Mouse (Mus musculus): ENCODE data around the gene Immt. TPM values are rescaled to one million over a fixed set of nuclear protein-coding genes. Genes with fewer than 3 reads are reported as not detected.

The Immt gene
- polyA plus RNA-seq, 1 experiment, result 128 TPM

DNA sequence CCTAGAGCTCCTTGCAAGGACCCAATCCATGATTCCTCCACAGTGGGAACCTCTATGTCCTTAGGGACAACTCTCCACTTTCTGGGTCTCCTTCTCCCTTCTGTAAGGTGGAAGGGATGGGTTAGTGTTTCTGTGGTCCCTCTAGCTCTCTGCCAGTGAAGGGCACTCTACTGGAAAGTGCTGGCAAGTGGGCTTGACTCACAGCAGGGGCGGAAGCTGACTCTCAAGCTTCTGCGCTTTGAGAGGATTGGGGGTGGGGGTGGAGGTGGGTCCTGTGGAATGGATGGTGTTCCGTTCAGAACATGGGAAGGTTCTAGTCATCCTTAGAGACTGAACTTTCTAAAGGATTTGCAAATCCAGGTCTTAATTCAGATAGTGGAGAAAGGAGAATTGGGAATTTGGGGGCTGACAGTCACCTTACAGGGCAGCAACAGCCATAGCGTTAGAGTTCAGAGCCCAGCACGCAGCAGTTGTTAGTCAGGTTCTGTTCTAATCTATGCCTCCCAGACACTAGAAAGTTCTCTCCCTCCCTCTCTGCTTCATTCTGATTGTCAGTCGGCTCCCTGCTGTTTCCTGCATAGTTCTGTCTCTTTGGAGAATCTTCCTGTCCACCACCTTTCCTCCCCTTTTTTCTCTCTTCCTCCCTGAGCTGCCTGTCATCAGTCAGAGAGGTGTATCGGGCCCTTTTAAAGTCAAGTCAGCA lies 30.0 kb upstream of the Immt start:
- Histone ChIP-seq H3ac (ENCODE audit: control insufficient read depth, insufficient read length) (no peak overlapping the region), H3K36me3 (ENCODE audit: control insufficient read depth, insufficient read depth) (no peaks in the 10 kb centered on the region), H3K79me2 (ENCODE audit: control insufficient read depth, insufficient read depth) (no peaks in the 10 kb centered on the region), H3K4me2 (ENCODE audit: low read depth) (no peak overlapping the region), H3K27me3 (ENCODE audit: control insufficient read depth, insufficient read depth, insufficient read length) (peaks cover 17% of the 10 kb centered on the region), H3K4me3 (no peak overlapping the region)
- TF ChIP-seq MYOD1 (IDR thresholded peaks at IDR 0.05; ENCODE audit: control insufficient read depth in 1 of 3, insufficient read length in 2 of 3, low read depth in 2 of 3) (no peak), E2F4 (IDR thresholded peaks at IDR 0.05; ENCODE audit: insufficient read depth) (no peak)

DNA sequence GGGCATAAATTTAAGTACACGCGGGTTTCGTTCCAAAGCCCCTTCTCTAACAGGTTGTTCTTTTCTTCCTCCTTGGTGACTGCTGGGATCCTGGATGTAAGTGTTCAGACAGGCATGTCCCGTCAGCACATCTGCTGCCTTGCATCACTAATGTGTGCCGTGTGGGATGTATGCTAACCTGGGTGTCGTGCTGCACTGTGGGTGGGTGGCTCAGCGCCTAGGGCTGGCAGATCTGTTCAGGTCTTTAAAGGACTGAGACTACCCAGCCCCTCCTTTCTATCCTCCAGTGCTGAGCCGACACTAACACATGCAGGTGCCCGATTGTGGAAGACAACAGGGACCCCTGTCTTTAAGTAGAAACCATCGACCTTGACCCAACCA lies 29.4 kb upstream of the Immt start:
- TF ChIP-seq USF1 (IDR thresholded peaks at IDR 0.05; ENCODE audit: low read depth), result no peak
- no peak for TF ChIP-seq E2F4 (IDR thresholded peaks at IDR 0.05; ENCODE audit: insufficient read depth)
- no peak for TF ChIP-seq TCF12 (IDR thresholded peaks at IDR 0.05; ENCODE audit: insufficient read depth, poor library complexity, severe bottlenecking)
- TF ChIP-seq CEBPB (IDR thresholded peaks at IDR 0.05; ENCODE audit: insufficient read depth, poor library complexity, severe bottlenecking), result no peak
- TF ChIP-seq POLR2A (IDR thresholded peaks at IDR 0.05; ENCODE audit: insufficient read length, low read depth), result no peak
- TF ChIP-seq TCF3 (IDR thresholded peaks at IDR 0.05; ENCODE audit: insufficient read length, low read depth), result no peak
- no peak for TF ChIP-seq MYOG (IDR thresholded peaks at IDR 0.05; ENCODE audit: control insufficient read depth in 1 of 3, insufficient read depth in 1 of 3, insufficient read length in 2 of 3, low read depth in 2 of 3)
- TF ChIP-seq MYOD1 (IDR thresholded peaks at IDR 0.05; ENCODE audit: control insufficient read depth in 1 of 3, insufficient read length in 2 of 3, low read depth in 2 of 3), result no peak
- TF ChIP-seq MAX (IDR thresholded peaks at IDR 0.05; ENCODE audit: low read depth), result no peak
- no peak for TF ChIP-seq REST (IDR thresholded peaks at IDR 0.05; ENCODE audit: insufficient read depth, insufficient read length)
- TF ChIP-seq SRF (IDR thresholded peaks at IDR 0.05; ENCODE audit: control insufficient read depth, insufficient read length, low read depth), result no peak
- TF ChIP-seq POLR2AphosphoS2 (IDR thresholded peaks at IDR 0.05; ENCODE audit: insufficient read length, low read depth), result no peak
- H3K79me2 ChIP-seq (ENCODE audit: control insufficient read depth, insufficient read depth), result no peaks in the 10 kb centered on the region

DNA sequence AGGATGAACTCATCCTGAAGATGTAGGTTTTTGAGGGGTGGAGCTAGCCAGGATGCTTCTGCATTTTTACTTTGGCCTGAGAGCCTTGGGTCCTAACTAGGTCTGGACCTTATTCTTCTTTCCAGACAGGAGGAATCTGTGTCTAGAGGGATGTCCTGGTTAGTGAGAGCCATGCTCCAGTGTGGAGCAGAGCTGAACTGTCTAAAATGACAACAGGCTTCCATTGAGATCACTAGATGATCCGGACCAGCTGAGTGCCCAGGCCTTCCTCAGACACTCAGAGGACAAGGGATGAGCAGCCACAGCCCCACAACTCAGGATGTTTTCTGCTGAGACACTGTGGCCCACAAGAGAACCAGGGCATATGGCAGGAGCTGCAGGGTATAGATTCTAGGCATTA lies 27.5 kb upstream of the Immt start:
- no peak for TF ChIP-seq TCF3 (IDR thresholded peaks at IDR 0.05; ENCODE audit: insufficient read length, low read depth)
- TF ChIP-seq MYOD1 (IDR thresholded peaks at IDR 0.05; ENCODE audit: control insufficient read depth in 1 of 3, insufficient read length in 2 of 3, low read depth in 2 of 3), result no peak
- TF ChIP-seq E2F4 (IDR thresholded peaks at IDR 0.05; ENCODE audit: insufficient read depth), result no peak
- TF ChIP-seq SRF (IDR thresholded peaks at IDR 0.05; ENCODE audit: control insufficient read depth, insufficient read length, low read depth), result no peak
- no peak for TF ChIP-seq MYOG (IDR thresholded peaks at IDR 0.05; ENCODE audit: control insufficient read depth in 1 of 3, insufficient read depth in 1 of 3, insufficient read length in 2 of 3, low read depth in 2 of 3)
- TF ChIP-seq MAX (IDR thresholded peaks at IDR 0.05; ENCODE audit: low read depth), result no peak
- TF ChIP-seq POLR2A (IDR thresholded peaks at IDR 0.05; ENCODE audit: insufficient read length, low read depth), result no peak
- TF ChIP-seq USF1 (IDR thresholded peaks at IDR 0.05; ENCODE audit: low read depth), result no peak
- H3K36me3 ChIP-seq (ENCODE audit: control insufficient read depth, insufficient read depth), result no peaks in the 10 kb centered on the region
- no peak overlapping the region for H3K4me3 ChIP-seq
- H3K27me3 ChIP-seq (ENCODE audit: control insufficient read depth, insufficient read depth, insufficient read length), result peaks cover 8% of the 10 kb centered on the region
- peak overlapping the region; percentile 47 for H3K4me2 ChIP-seq (ENCODE audit: low read depth)
- no peak overlapping the region for H3ac ChIP-seq (ENCODE audit: control insufficient read depth, insufficient read length)
- H3K79me2 ChIP-seq (ENCODE audit: control insufficient read depth, insufficient read depth), result no peaks in the 10 kb centered on the region

More for the DNA sequence above, 29.4 kb upstream of the Immt start:
- no peaks in the 10 kb centered on the region for H3K36me3 ChIP-seq (ENCODE audit: control insufficient read depth, insufficient read depth)
- H3K4me2 ChIP-seq (ENCODE audit: low read depth), result no peak overlapping the region
- peaks cover 16% of the 10 kb centered on the region for H3K27me3 ChIP-seq (ENCODE audit: control insufficient read depth, insufficient read depth, insufficient read length)
- H3ac ChIP-seq (ENCODE audit: control insufficient read depth, insufficient read length), result no peak overlapping the region
- H3K4me3 ChIP-seq, result no peak overlapping the region

DNA sequence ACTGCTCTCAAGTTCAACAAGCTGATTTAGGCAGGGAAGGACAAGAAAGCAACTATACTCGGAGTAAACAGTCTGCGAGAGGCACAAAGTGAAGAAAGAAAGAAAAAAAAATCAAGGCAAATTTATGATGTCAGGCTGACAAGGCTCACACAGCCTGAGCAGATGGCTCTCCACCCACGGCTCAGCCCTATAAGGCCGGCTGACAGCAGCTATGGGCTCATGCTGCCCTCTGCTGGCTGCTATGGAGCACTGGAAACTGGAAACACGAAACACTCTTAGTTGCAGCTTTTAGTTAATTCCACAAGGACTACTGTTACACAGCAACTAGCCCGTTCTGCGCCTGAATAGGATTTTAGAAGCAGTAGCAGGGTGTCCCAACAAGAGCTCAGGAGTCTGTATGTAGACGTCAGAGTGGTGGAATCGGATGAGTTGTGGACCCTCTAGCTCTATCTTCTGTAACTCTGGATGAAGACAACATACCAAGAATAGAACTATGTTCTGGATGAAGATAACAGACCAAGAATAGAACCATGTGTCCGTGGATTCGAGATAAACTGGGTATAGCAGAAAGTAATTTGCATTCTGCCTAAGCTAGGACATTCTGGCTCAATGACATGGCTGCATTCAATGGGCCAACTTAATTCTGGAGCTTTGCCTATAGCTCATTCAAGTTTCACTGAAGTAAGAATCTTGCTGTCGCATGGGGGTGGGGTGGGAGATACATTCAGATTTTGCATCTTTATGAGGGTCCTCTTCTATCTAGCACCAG lies 26.9 kb upstream of the Immt start:
- Histone ChIP-seq H3ac (ENCODE audit: control insufficient read depth, insufficient read length) (no peak overlapping the region), H3K4me3 (no peak overlapping the region), H3K79me2 (ENCODE audit: control insufficient read depth, insufficient read depth) (no peaks in the 10 kb centered on the region), H3K4me2 (ENCODE audit: low read depth) (peak overlapping the region; percentile 47), H3K36me3 (ENCODE audit: control insufficient read depth, insufficient read depth) (no peaks in the 10 kb centered on the region), H3K27me3 (ENCODE audit: control insufficient read depth, insufficient read depth, insufficient read length) (peaks cover 7% of the 10 kb centered on the region)
- peak in 1 of 3 experiments; percentile 39 for TF ChIP-seq MYOG (IDR thresholded peaks at IDR 0.05; ENCODE audit: control insufficient read depth in 1 of 3, insufficient read depth in 1 of 3, insufficient read length in 2 of 3, low read depth in 2 of 3)
- TF ChIP-seq USF1 (IDR thresholded peaks at IDR 0.05; ENCODE audit: low read depth), result no peak
- TF ChIP-seq MYOD1 (IDR thresholded peaks at IDR 0.05; ENCODE audit: control insufficient read depth in 1 of 3, insufficient read length in 2 of 3, low read depth in 2 of 3), result peak in 1 of 3 experiments; percentile 66

DNA sequence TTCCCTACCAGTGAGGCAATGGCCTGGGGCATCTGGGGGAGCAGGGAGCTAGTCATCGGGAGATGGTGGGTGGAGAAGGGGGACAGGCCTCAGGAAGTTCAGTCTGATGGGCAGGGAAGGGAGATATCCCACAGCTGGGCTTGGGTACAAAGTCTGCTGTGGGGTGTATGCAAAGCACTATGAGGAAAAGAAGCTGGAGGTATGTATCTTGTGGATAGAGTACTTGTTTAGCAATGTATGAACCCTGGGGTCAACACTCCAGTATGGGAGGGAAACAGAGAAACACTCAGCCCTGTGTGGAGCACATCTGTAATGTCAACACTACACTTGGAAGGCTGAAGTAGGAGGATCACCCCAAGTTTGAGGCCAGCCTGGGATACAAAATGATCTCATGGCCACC lies 24.4 kb upstream of the Immt start:
- no peak overlapping the region for H3K4me3 ChIP-seq
- peaks cover 7% of the 10 kb centered on the region for H3K36me3 ChIP-seq (ENCODE audit: control insufficient read depth, insufficient read depth)
- no peak overlapping the region for H3ac ChIP-seq (ENCODE audit: control insufficient read depth, insufficient read length)
- H3K79me2 ChIP-seq (ENCODE audit: control insufficient read depth, insufficient read depth), result no peaks in the 10 kb centered on the region
- no peak overlapping the region for H3K4me2 ChIP-seq (ENCODE audit: low read depth)
- TF ChIP-seq TCF3 (IDR thresholded peaks at IDR 0.05; ENCODE audit: insufficient read length, low read depth) (no peak), E2F4 (IDR thresholded peaks at IDR 0.05; ENCODE audit: insufficient read depth) (no peak), USF1 (IDR thresholded peaks at IDR 0.05; ENCODE audit: low read depth) (no peak), MYOD1 (IDR thresholded peaks at IDR 0.05; ENCODE audit: control insufficient read depth in 1 of 3, insufficient read length in 2 of 3, low read depth in 2 of 3) (no peak), TCF12 (IDR thresholded peaks at IDR 0.05; ENCODE audit: insufficient read depth, poor library complexity, severe bottlenecking) (no peak), POLR2AphosphoS2 (IDR thresholded peaks at IDR 0.05; ENCODE audit: insufficient read length, low read depth) (no peak), POLR2A (IDR thresholded peaks at IDR 0.05; ENCODE audit: insufficient read length, low read depth) (no peak), CEBPB (IDR thresholded peaks at IDR 0.05; ENCODE audit: insufficient read depth, poor library complexity, severe bottlenecking) (no peak), REST (IDR thresholded peaks at IDR 0.05; ENCODE audit: insufficient read depth, insufficient read length) (no peak)
- no peaks in the 10 kb centered on the region for H3K27me3 ChIP-seq (ENCODE audit: control insufficient read depth, insufficient read depth, insufficient read length)

Measured in myocyte (in vitro differentiated cells).